Mouse (Mus musculus): ENCODE data around the gene Zfp30. TPM values are rescaled to one million over a fixed set of nuclear protein-coding genes. Genes with fewer than 3 reads are reported as not detected.

Zfp30 gene
- polyA plus RNA-seq, 1 experiment, result 3.3 TPM

DNA sequence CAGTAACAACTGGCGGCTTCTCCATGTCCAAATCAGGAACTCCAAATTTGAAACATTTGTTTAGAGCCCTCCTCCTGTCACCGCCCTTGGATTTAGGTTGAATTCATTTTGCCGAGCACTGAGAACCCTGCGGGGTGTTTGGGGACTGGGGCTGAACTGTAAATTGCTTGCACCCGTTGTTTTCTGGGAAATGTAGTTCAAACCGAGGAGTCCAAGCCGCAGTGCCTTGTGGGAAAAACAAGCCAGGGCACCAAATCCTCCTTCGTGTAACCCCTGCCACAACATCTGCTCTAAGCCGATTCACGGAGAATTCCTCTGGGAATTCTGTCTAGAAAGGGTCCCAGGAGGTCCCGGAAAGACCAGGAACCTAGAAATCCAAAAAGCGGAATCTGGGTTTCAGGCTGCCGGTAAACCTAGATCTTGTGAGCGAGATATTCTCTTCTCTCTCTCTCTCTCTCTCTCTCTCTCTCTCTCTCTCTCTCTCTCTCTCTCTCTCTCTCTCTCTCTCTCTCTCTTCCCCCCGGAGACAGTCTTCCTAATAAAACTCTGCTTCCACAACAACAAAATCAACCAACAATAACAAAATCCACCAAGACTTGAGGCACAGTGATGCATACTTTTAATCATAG is 16.6 kb upstream of the Zfp30 start:
- Histone ChIP-seq H3K27me3 (ENCODE audit: control insufficient read depth, insufficient read depth, insufficient read length) (no peaks in the 10 kb centered on the region), H3K4me3 (peak overlapping the region; percentile 82), H3K79me2 (ENCODE audit: control insufficient read depth, insufficient read depth) (peaks cover 26% of the 10 kb centered on the region), H3K36me3 (ENCODE audit: control insufficient read depth, insufficient read depth) (peaks cover 6% of the 10 kb centered on the region), H3ac (ENCODE audit: control insufficient read depth, insufficient read length) (no peak overlapping the region), H3K4me2 (ENCODE audit: low read depth) (peak overlapping the region; percentile 99)
- TF ChIP-seq USF1 (IDR thresholded peaks at IDR 0.05; ENCODE audit: low read depth), result no peak
- no peak for TF ChIP-seq CEBPB (IDR thresholded peaks at IDR 0.05; ENCODE audit: insufficient read depth, poor library complexity, severe bottlenecking)
- no peak for TF ChIP-seq POLR2AphosphoS2 (IDR thresholded peaks at IDR 0.05; ENCODE audit: insufficient read length, low read depth)
- TF ChIP-seq TCF12 (IDR thresholded peaks at IDR 0.05; ENCODE audit: insufficient read depth, poor library complexity, severe bottlenecking), result no peak
- no peak for TF ChIP-seq MAX (IDR thresholded peaks at IDR 0.05; ENCODE audit: low read depth)

DNA sequence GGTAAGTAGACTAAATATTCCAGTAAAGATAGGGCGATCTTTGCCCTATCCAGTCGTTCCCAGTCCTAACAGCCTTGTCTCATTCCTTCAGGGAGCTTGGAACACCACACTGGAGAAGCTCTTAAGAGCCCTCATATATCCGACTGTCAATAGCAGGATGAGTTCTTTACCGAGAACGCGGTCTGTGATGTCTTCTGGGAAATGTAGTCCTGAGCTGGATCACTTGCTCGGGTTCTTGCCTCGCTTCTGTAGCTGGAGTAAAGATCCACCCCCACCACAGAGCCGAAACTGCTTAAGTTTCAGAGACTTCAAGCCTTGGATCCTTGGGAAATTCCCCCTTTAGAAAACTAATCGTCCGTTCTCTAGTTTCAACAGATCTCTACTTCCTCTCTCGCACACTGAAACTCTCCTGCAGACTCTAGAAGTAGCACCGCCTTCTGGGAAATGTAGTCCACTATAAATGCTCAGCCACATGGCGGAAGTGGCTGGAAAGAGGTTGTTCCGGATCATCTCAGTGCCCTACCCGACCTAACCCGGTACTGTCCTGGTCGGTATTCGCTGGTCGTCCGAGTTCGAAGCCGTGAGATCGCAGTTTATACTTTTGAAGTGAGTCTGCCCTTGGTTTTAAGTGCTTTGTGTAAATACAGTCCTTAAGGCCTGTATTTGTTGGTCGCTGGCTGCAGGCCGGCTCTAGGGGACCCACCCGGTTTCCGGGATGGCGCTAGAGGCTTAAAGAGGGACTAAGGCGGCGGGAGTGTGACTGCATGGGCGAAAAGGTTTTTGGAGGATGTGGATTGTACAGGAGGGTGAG is 15.5 kb upstream of the Zfp30 start, which contains the start of gene Zfp84:
Gene Zfp84, plus strand, starts transcription at position 463 of the 811 bp plus-strand sequence.
- Histone ChIP-seq H3ac (ENCODE audit: control insufficient read depth, insufficient read length) (peak within 1 kb of the TSS; percentile 54), H3K27me3 (ENCODE audit: control insufficient read depth, insufficient read depth, insufficient read length) (no peaks in the 10 kb centered on the region), H3K4me2 (ENCODE audit: low read depth) (peak within 1 kb of the TSS; percentile 99), H3K4me3 (peak within 1 kb of the TSS; percentile 82), H3K79me2 (ENCODE audit: control insufficient read depth, insufficient read depth) (peaks cover 29% of the 10 kb centered on the region), H3K36me3 (ENCODE audit: control insufficient read depth, insufficient read depth) (peaks cover 6% of the 10 kb centered on the region)
- no peak for TF ChIP-seq MYOD1 (IDR thresholded peaks at IDR 0.05; ENCODE audit: control insufficient read depth in 1 of 3, insufficient read length in 2 of 3, low read depth in 2 of 3)
- no peak for TF ChIP-seq CEBPB (IDR thresholded peaks at IDR 0.05; ENCODE audit: insufficient read depth, poor library complexity, severe bottlenecking)
- no peak for TF ChIP-seq SRF (IDR thresholded peaks at IDR 0.05; ENCODE audit: control insufficient read depth, insufficient read length, low read depth)
- TF ChIP-seq TCF3 (IDR thresholded peaks at IDR 0.05; ENCODE audit: insufficient read length, low read depth), result no peak
- peak; percentile 1 for TF ChIP-seq MAX (IDR thresholded peaks at IDR 0.05; ENCODE audit: low read depth)
- peak; percentile 82 for TF ChIP-seq POLR2A (IDR thresholded peaks at IDR 0.05; ENCODE audit: insufficient read length, low read depth)
- no peak for TF ChIP-seq REST (IDR thresholded peaks at IDR 0.05; ENCODE audit: insufficient read depth, insufficient read length)
- TF ChIP-seq POLR2AphosphoS2 (IDR thresholded peaks at IDR 0.05; ENCODE audit: insufficient read length, low read depth), result peak; percentile 72
- TF ChIP-seq USF1 (IDR thresholded peaks at IDR 0.05; ENCODE audit: low read depth), result peak; percentile 53
- TF ChIP-seq TCF12 (IDR thresholded peaks at IDR 0.05; ENCODE audit: insufficient read depth, poor library complexity, severe bottlenecking), result no peak
- TF ChIP-seq E2F4 (IDR thresholded peaks at IDR 0.05; ENCODE audit: insufficient read depth), result no peak
- no peak for TF ChIP-seq MYOG (IDR thresholded peaks at IDR 0.05; ENCODE audit: control insufficient read depth in 1 of 3, insufficient read depth in 1 of 3, insufficient read length in 2 of 3, low read depth in 2 of 3)

DNA sequence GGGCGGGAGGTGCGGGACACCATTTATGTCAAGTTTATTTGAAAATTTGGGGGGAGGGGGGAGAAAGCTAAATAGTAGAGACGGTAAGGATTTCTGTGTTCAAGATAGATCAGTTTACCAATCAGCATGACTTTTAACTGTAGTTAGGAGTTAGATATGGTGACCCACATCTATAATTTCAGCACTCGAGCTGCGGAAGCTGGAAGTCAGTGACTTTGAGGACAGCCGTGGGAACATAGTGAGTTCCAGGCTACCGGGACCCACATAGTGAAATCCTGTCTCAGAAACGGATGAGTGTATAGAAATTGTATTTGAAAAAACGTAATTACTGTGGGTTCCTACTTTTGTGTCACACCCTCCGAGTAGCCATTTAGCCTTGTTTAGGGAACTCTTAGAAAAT is 14.8 kb upstream of the Zfp30 start:
- Histone ChIP-seq H3K4me2 (ENCODE audit: low read depth) (peak overlapping the region; percentile 81), H3K36me3 (ENCODE audit: control insufficient read depth, insufficient read depth) (peaks cover 6% of the 10 kb centered on the region), H3K4me3 (peak overlapping the region; percentile 82), H3ac (ENCODE audit: control insufficient read depth, insufficient read length) (peak overlapping the region; percentile 54), H3K27me3 (ENCODE audit: control insufficient read depth, insufficient read depth, insufficient read length) (no peaks in the 10 kb centered on the region), H3K79me2 (ENCODE audit: control insufficient read depth, insufficient read depth) (peaks cover 29% of the 10 kb centered on the region)
- no peak for TF ChIP-seq POLR2AphosphoS2 (IDR thresholded peaks at IDR 0.05; ENCODE audit: insufficient read length, low read depth)
- TF ChIP-seq REST (IDR thresholded peaks at IDR 0.05; ENCODE audit: insufficient read depth, insufficient read length), result no peak
- no peak for TF ChIP-seq E2F4 (IDR thresholded peaks at IDR 0.05; ENCODE audit: insufficient read depth)
- no peak for TF ChIP-seq MAX (IDR thresholded peaks at IDR 0.05; ENCODE audit: low read depth)
- TF ChIP-seq MYOG (IDR thresholded peaks at IDR 0.05; ENCODE audit: control insufficient read depth in 1 of 3, insufficient read depth in 1 of 3, insufficient read length in 2 of 3, low read depth in 2 of 3), result no peak
- no peak for TF ChIP-seq CEBPB (IDR thresholded peaks at IDR 0.05; ENCODE audit: insufficient read depth, poor library complexity, severe bottlenecking)
- no peak for TF ChIP-seq SRF (IDR thresholded peaks at IDR 0.05; ENCODE audit: control insufficient read depth, insufficient read length, low read depth)
- no peak for TF ChIP-seq MYOD1 (IDR thresholded peaks at IDR 0.05; ENCODE audit: control insufficient read depth in 1 of 3, insufficient read length in 2 of 3, low read depth in 2 of 3)
- no peak for TF ChIP-seq TCF3 (IDR thresholded peaks at IDR 0.05; ENCODE audit: insufficient read length, low read depth)
- TF ChIP-seq TCF12 (IDR thresholded peaks at IDR 0.05; ENCODE audit: insufficient read depth, poor library complexity, severe bottlenecking), result no peak

DNA sequence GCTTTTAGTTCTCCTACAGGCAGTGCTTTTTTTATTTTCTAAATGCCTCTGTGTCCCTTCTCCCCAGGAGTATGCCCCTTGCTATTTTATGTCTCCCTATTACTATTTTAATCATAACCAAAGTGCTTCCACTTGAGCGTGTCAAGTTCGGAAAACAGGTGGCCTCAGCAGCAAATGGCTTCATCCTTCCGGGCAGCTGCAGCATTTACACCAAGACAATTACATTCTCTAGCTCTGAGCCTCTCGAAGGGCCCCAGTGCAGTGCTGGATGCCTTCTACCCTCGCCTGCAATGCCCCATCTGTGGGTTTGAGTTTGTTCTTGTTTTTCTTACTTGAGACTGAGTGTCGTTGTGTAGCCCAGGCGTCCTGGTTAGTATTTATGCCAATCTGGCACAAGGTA is 10.3 kb upstream of the Zfp30 start:
- no peaks in the 10 kb centered on the region for H3K27me3 ChIP-seq (ENCODE audit: control insufficient read depth, insufficient read depth, insufficient read length)
- H3K79me2 ChIP-seq (ENCODE audit: control insufficient read depth, insufficient read depth), result peaks cover 29% of the 10 kb centered on the region
- H3K4me3 ChIP-seq, result no peak overlapping the region
- H3ac ChIP-seq (ENCODE audit: control insufficient read depth, insufficient read length), result no peak overlapping the region
- peaks cover 47% of the 10 kb centered on the region for H3K36me3 ChIP-seq (ENCODE audit: control insufficient read depth, insufficient read depth)
- H3K4me2 ChIP-seq (ENCODE audit: low read depth), result no peak overlapping the region
- peak in 2 of 3 experiments; percentile 77 to 80 for TF ChIP-seq MYOG (IDR thresholded peaks at IDR 0.05; ENCODE audit: control insufficient read depth in 1 of 3, insufficient read depth in 1 of 3, insufficient read length in 2 of 3, low read depth in 2 of 3)
- peak; percentile 83 for TF ChIP-seq TCF12 (IDR thresholded peaks at IDR 0.05; ENCODE audit: insufficient read depth, poor library complexity, severe bottlenecking)
- no peak for TF ChIP-seq SRF (IDR thresholded peaks at IDR 0.05; ENCODE audit: control insufficient read depth, insufficient read length, low read depth)
- TF ChIP-seq MYOD1 (IDR thresholded peaks at IDR 0.05; ENCODE audit: control insufficient read depth in 1 of 3, insufficient read length in 2 of 3, low read depth in 2 of 3), result peak; percentile 1 to 73 (median 57)

Measured in myocyte (in vitro differentiated cells).